Mouse (Mus musculus): ENCODE data around the gene Ppp1r1b.

Ppp1r1b gene

DNA sequence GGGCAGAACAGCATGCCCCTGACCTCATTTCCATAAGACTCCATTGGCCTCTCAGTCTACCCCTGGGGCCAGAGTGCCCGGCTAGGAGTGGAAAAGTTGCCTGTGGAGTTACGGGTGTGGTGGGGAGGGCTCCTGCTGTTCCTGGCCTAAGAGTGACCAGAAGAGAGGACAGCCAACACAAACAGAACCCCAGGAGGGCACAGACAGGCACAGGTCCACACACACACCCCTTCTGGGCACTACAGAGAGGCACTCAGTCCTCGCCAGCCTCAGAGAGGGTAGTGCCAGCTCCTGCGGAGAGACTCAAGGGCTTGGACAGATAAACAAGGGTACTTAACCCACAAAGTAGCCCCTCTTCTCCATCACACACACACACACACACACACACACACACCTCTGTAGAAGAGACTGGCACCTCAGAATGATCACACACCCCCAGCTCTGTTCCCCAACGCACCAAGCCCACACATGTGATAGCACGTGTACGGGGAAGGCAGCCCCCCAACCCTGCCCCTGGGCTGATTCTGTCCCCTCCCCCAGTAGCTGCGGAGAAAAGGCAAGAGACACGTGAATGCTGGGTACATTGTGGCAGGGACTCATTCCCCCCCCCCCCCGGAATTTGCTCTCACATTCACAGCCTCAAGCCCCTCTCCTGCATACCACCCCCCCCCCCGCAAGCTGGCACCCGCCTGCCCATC lies 670 bp upstream of the Ppp1r1b start:
- DNase-seq (ENCODE audit: low read depth): no peak

DNA sequence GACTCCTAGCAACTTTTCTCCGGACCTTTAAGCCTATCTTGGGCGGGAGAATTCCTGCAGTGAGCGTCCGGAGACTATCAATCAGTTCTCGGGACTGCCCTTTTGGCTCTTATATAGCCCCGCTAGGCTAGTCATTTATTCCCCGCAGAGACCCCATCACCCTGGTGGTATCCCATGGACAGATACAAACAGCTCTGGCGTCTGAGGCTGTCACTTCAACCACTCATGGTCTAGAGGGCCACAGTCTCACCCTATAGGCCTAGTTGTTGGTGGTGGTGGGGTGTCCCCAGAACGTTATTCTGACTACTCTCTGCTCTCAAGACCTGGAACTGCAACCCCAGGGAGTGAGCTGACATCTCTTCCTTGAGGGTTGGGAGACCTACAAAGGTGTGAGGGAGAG lies 1.1 kb downstream of the Ppp1r1b start:
- no peak for DNase-seq (ENCODE audit: low read depth)

DNA sequence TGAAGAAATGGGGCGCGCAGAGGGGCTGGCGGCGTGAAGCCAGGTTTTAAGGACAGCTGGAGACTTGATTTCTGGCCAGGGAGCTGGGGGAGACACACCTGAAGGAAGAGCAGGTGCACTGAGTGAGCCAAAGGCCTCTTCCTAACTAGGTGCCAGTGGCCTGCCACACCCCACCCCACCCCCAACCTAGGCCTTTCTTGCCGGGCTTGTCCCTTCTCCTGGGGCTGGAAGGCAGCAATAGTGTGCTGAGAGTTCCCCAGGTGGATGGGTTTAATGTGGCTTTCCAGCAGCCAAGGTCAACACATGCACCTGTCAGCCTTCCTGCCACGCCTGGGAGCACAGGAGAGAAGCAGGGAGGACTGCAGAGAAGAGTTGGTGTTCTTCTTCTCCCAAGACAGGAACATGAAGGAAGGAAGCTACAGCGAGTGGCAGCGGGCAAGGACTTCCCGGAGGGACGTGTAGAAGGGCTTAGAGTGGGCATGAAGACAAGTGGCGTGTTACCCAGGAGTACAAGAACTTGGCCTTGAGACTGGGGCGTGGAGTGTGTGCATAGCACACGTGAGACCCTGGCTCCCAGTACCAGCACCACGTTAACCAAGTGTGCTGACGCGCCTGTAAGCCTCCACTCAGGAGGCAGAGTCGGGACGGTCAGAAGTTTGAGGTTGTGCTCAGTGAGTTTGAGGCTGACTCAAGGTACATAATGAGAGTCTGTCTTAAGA lies 4.2 kb downstream of the Ppp1r1b start:
- DNase-seq (ENCODE audit: low read depth): no peak

DNA sequence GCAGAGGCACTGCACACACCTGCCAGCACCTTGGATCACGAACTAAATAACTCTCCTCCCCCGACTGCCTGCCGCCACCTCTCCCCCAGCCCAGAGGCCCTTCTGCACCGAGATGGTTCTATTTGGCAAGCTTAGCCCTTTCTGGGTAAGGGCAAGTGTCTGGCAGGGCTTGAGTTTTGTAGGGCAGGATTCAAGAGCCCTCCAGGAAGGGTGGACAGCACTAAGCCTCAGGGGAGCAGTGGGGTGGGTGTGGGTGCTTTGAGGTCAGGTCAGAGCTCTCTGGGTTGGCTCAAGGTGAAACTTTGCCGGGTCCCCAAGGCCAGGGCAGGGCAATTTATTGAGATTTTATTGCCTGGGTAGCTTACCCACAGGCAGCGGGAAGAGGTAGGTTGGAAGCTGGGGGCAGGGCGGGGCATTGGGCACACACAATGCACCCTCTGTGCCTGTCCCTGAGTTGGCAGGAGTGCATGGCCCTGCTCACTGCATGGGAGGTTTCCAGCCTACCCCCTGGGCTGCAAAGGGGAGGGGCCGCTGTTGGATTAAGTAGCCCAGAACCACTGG lies 5.5 kb downstream of the Ppp1r1b start:
- DNase-seq (ENCODE audit: low read depth): no peak

DNA sequence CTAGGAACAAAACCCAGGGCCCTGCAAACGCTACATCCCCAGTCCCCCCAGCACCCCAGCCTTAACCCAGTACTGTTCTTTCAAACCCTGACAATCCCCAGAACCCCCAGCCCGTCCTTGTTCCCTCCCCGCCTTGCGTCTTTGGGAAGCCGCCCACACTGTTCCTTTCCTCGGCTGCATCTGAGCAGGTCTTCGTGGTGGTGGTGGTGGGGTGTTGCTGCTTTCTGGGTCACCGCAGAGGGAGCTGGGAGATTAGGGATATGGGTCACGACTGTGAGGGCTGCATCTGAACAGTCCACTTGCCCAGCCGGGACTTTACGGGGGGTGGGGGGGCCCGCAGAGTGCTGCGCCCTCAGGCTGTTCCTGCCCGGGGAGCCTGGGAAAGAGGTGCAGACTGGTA lies 6.2 kb downstream of the Ppp1r1b start:
- DNase-seq (ENCODE audit: low read depth): no peak

DNA sequence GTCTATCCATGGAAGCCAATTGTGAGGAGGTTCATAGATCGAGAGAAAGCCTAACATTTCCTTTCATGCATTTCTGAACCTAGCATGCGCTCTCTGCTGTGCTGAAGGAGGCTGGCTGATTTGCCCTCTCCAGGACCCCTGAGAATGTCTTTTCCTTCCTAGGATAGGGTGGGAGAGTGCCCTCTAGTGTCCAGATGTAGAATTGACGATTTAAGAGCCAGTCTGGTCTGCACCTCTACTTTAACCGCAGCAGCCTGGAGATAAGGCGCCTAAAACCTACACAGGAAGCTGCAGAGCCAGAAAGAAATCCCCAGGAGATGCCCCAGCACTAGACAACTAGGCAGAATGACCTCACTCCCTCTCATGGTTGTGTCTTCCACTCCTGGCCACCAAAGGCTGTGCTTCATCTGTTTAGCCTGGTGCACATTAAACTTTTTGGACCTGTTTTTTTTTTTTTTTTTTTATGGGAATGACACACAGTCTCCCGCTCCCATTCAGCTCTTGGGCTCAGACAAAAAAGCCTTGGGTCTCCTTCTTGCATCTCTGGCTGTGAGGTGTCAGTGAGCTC lies 7.6 kb downstream of the Ppp1r1b start:
- DNase-seq (ENCODE audit: low read depth): peak; percentile 80

DNA sequence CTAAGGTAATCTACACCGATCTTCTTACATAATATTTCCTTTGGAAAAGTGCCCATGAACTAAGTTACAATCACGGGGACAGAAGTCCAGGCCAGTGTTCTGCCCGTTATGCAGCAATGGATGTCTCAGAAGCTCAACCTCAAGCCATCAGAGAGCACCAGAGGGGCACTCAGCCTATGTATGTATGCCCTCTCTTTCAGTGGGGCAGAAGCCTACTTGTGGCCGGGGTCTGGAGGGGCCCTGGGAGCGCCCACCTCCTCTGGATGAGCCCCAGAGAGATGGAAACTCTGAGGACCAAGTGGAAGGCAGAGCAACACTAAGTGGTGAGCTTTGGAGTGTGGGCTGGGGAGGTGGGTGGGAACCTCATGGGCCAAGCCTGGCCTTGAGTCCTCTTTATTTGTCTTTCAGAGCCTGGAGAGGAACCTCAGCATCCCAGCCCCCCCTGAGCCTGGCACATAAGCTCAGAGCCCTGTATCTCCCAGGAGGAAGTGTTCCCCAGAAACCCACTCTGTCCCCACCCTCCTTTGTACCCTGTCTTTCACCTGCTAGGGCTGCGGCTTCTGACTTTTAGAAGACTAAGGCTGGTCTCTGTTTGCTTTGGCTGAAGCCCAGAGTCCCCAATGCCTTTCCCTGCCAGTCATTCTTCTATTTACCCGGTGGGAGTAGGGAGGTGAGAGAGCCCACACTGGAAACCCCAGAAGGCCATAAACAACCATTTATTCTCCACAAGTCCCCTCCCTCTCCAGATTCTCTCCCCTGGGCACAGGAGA lies 8.6 kb downstream of the Ppp1r1b start:
- no peak for DNase-seq (ENCODE audit: low read depth)

DNA sequence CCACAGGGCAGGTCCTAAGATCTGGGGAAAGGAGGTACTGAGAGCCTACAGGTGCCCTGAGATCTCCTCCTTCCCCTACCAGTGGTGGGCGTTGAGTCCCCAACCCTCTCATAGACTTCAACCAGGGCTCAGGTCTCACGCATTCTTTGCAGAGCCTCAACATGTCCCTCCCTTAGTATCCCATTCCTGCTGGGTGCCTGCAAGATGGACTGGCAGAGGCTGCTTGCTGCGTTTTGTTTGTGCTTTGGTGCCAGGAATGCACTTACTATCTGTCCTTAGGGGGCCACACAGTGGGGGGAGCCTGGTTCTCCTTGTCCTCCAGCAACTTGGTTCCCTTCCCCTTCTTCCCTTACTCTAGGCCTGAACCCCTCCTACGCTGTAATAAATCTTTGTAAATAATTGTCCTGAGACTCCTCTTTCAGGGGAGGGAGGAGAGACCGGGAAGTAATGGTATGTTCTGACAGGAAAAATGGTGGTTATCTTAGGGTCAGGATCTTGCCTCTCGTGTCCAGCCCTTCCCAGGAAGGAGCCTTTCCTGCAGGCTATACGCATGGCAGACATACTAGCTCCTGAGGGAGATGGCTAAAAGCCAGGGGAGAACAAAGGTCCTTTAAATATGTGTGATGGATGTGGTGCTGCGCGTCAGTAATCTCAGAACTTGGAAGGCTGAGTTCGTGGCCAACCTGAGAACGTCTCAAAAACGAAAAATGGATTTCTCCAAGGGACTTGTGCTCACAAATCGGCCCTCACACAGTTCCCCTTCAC lies 9.4 kb downstream of the Ppp1r1b start:
- DNase-seq (ENCODE audit: low read depth): no peak

DNA sequence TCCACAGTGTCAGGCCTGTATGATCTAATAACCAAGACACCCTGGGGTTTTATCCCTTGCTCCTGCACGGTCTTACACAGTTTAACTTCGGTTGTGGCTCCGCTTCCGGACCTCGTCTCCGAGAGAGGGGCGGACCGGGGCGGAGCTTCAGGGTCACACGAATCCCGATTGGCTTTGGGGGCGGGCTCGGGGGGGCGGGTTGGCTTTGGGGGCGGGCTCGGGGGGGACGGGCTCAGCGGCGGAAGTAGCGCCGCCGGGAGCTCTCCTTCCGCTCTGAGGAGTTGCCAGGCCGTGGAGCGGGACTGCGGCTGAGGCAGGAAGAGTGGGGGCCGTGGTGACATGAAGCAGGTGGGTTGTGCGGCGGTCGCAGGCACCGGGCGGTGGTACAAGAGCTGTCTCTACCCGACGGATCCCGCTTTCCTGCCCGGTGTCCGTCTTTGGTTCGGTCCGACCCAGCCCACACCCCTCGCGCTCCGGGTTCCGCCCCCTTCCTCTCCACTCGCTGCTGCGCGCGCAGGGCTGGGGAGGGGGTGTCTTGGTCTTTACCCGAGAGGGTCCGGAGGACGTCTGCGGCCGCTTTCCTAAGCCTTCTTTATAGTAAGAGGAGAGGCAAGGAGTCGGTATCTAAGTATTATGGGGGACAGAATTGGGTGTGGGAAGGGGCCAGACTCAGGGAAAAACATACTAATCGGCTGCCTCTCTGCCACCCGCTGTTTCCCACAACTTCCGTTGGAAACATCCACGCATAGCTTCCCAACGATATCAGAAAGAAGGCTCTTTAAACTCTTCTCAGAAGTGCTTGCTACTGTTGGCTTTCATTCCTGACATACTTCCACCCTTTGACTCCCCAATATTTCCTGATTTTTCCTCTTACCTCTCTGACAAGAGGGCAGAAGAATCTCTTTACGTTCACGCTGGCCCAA lies 10.2 kb downstream of the Ppp1r1b start, which contains the start of gene Stard3:
Gene Stard3, plus strand, starts transcription at position 208 of the 923 bp plus-strand sequence.
- DNase-seq (ENCODE audit: low read depth): peak; percentile 94

DNA sequence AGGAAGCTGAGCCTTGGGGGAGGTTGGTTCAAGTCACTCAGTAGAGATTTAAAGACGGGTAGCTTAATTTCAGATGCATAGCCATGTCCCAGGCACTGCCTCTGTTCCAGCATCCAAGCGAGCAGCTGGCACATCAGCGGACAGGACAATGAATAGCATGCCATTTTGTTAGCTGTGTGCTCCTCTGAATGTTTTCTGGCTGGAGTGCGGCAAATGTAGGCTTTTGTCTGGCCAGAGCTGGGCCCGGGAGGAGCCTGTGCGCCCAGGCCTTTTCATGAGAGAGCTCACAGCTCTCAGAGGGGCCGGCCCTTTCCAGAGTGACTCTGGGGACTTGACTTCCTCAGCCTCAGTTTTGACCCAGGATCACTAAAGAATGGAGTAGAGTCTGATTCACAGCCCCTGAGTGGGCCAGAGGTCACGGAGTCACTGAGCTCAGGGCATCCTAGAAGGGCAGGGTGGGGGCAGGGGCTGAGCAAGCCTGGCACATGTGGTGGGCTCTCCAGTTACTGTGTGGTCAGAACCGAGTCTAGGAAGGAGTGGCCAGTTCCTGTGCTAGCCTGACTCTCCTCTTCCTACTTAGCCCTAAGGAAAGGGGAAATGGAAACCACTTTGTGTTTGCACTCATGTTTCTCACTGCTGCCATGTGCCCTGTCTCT lies 12.8 kb downstream of the Ppp1r1b start:
- DNase-seq (ENCODE audit: low read depth): peak; percentile 29

DNA sequence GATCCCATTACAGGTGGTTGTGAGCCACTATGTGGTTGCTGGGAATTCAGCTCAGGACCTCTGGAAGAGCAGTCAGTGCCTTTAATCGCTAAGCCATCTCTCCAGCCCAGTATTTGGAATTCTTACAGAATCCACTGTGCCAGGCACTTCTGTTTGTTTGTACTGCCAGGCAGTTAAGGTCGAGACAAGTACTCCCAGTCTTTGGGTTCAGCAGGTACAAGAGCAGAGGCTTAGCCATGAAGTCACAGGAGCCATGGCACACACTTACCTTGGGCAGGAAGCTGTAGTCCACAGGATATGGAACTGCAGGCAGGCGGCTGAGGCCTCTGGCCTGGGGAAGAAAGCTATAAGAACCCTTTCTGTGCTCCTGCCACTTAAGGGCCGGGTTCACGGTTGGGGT lies 15.6 kb downstream of the Ppp1r1b start:
- no peak for DNase-seq (ENCODE audit: low read depth)

DNA sequence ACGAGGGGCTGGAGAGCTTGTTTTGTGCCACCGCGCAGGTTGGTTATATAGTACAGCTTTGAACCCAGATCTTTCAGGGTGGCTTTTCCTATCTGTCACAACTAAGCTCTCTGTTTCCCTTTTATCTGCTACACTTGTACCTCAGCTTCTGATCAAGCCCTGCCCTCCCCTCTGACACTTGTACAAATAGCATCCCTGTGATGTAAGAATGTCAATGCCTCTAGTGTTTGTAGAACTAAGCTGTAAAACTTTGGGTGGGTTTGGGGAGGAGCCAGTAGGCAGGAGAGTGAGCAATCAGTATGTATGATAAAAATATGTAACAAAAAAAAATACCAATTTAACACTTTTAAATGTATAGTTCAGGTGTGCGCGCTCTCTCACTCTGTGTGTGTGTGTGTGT lies 16.2 kb downstream of the Ppp1r1b start:
- no peak for DNase-seq (ENCODE audit: low read depth)

DNA sequence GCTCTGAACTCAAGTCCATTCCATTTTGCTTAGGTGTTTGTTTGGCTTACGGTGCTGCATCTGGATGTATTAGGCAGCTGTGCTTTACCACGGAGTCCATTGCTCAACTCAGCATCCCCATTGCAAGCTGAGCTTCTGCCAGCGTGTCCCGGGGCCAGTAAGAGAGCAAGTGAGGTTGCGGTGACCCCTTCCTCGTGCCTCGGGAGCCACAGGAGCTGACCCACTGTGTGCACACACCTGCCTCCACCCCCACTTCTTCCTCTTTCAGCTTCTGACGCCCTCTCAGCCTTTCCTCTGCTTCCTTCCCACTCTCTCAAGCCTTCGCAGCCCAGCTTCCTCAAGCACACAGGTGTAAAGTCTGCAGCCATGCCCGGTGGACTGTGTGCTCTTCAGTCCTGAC lies 18.1 kb downstream of the Ppp1r1b start:
- no peak for DNase-seq (ENCODE audit: low read depth)

DNA sequence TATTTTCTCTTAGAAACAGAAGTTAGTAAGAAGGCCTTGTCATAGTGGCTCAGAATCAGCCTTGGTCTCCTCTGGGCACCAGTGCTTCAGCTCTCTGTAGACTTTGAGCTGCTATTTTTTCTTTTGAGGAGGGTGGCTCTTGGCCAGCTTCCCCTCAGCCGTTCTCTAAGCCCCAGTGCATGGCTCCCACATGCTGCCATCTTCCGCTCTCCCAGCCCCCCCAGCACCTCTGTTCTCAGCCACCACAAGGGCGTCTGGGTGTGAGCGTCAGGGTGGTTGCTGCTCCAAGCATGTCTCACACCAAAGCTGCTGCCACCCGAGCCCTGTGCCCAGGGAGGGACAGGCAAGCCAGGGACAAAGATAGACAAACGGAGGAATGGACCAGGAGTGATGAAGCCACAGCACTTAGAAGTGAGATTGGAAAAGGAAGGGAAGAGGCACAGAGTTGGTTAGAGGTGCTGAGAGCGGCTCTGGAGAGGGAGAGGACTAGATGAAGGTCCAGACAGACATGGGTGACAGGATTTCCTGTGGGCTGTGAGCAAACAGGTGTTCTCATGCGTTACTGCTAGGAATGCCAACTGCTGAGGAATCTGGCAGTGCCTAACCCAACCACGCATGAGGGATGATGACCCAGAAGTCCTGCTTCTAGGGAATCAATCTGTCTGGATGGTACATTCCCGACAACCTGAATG lies 19.1 kb downstream of the Ppp1r1b start:
- DNase-seq (ENCODE audit: low read depth): no peak

DNA sequence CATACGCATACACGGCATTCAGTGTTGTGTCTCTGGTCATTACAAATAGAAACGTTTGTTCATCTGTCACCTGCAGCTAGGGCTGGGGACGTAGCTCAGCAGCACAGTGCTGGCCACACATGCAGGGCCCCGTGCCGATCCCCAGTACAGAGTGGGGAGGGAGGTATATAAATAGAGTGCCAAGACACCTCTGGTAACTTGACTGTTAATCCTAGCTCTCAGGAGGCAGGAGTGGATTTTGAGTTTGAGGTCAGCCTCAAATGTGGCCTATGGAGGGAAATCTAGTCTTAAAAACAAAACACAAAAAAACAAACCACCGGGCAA lies 19.6 kb downstream of the Ppp1r1b start:
- DNase-seq (ENCODE audit: low read depth): no peak

DNA sequence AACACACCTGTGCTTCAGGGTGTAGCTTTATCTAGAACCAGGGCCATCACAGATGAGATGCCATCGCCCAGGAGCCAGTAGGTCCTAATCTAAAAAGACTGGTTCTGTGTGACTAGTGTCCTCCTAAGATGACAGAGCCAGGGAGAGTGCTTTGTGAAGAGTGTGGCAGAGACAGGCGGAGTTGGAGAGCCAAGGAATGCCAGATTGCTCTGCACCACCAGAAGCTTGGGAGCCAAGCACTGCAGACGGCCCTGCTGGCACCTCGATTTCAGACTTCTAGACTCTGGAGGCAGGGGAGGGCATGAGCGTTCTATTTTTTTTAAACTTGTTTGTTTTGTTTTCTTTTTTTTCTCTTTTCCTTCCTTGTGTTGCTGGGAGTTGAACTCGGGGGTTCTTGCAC lies 21.1 kb downstream of the Ppp1r1b start:
- no peak for DNase-seq (ENCODE audit: low read depth)

DNA sequence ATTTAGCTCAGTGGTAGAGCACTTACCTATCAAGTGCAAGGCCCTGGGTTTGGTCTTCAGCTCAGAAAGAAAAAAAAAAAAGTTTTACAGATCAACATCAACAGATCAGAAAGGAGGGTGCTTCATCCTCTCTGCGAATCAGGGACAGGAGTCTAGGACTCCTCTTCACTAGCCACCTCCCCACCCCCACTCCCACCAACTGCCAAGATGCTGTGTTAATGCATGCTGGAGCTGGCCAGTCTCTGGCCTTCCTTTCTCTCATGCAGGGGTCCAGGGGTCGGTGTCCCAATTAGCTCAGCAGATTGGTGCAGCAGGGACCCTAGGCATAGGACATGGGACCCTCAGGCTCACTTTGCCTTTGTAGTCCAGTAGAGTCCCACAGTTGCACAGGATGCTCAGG lies 22.4 kb downstream of the Ppp1r1b start:
- no peak for DNase-seq (ENCODE audit: low read depth)

DNA sequence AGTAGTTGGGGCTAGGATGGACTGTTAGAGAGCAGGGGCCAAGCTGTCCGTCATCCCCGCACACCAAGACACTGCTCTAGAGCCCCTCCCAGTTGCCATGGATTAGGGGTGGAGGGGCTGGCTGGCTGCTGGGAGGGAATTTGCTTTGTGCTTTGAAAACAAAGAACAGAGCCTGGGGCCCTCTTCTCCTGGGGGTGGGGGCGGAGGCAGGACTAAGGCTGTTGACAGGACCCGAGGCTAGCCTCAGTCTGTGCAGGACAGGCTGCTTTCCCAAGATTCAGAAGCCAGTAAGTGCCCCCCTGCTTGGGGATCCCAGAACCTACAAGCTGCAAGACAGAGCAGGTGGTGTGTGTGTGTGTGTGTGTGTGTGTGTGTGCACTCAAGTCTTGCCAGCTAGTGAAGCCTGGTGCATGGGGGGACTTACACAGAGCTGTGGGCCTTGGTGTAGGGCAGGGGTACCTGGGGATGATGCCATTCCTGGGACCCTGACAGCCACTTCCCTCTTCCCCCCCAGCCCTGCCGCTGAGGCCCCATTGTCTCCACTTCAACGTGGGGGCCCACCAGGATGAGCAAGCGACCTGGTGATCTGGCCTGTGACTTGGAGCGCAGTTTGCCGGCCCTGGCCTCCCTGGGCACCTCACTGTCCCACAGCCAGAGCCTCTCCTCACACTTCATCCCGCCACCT lies 23.5 kb downstream of the Ppp1r1b start:
- DNase-seq (ENCODE audit: low read depth): no peak

DNA sequence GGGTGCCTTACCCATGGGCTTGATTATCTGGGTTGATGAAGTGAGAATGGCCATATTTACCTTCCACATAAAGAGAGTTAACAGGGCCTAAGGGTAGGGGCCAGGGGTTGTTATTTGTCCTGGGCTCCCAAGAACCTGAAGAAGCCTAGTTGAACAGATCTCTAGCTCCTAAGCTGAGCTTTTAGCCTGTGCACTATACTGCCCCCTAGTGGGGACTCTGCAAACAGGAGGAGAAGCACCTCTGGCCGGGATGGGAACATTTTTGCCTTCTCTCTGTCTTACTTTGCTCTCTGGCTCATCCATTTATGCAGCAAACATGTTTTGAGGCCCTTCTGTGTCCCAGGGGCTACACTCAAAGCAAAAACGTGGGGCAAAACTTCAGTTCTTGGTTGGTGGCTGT lies 24.2 kb downstream of the Ppp1r1b start:
- DNase-seq (ENCODE audit: low read depth): peak; percentile 70
